Mouse (Mus musculus): ENCODE results near the gene 2310039H08Rik.
"Not testable (repeated sequence)": the region's sequence is repeated elsewhere in the genome, so short reads cannot be mapped to it uniquely, and the experiment has no call there.

The 2310039H08Rik gene

GRCm38 (mm10) chr17:46763544-46763943, 8.9 kb upstream of the 2310039H08Rik start, which contains the start of gene Ptcra:
Gene Ptcra, minus strand, starts transcription at chr17:46763712.
- in situ Hi-C loops (cut with MboI) = no loop called here

GRCm38 (mm10) chr17:46764916-46765315, 7.5 kb upstream of the 2310039H08Rik start:
- in situ Hi-C loops (cut with MboI) = not testable (repeated sequence)

- in situ Hi-C loops (cut with MboI) = no loop called here
Measured at GRCm38 (mm10) chr17:46767868-46768267, 4.6 kb upstream of the 2310039H08Rik start.

GRCm38 (mm10) chr17:46770546-46770945, 1.9 kb upstream of the 2310039H08Rik start:
- in situ Hi-C loops (cut with MboI) = no loop called here

GRCm38 (mm10) chr17:46771025-46771424, 1.4 kb upstream of the 2310039H08Rik start:
- in situ Hi-C loops (cut with MboI) = no loop called here

GRCm38 (mm10) chr17:46771616-46772015, 819 bp upstream of the 2310039H08Rik start:
- in situ Hi-C loops (cut with MboI) = no loop called here

- in situ Hi-C loops (cut with MboI) = no loop called here
Measured at GRCm38 (mm10) chr17:46772038-46772403, 414 bp upstream of the 2310039H08Rik start.

- in situ Hi-C loops (cut with MboI) = no loop called here
Measured at GRCm38 (mm10) chr17:46773278-46774130, 1.1 kb downstream of the 2310039H08Rik start.

GRCm38 (mm10) chr17:46774131-46774472, 1.7 kb downstream of the 2310039H08Rik start:
- in situ Hi-C loops (cut with MboI) = no loop called here

- in situ Hi-C loops (cut with MboI) = no loop called here
Measured at GRCm38 (mm10) chr17:46775070-46775469, 2.6 kb downstream of the 2310039H08Rik start.

GRCm38 (mm10) chr17:46776087-46776486, 3.7 kb downstream of the 2310039H08Rik start:
- in situ Hi-C loops (cut with MboI) = no loop called here

- in situ Hi-C loops (cut with MboI) = no loop called here
Measured at GRCm38 (mm10) chr17:46781876-46782275, 9.4 kb downstream of the 2310039H08Rik start.

- in situ Hi-C loops (cut with MboI) = no loop called here
Measured at GRCm38 (mm10) chr17:46782341-46783221, 10.1 kb downstream of the 2310039H08Rik start, which contains the start of gene Rpl7l1. Gene Rpl7l1, minus strand, starts transcription at chr17:46782672.

- in situ Hi-C loops (cut with MboI) = no loop called here
Measured at GRCm38 (mm10) chr17:46783222-46783565, 10.8 kb downstream of the 2310039H08Rik start.

- in situ Hi-C loops (cut with MboI) = no loop called here
Measured at GRCm38 (mm10) chr17:46786952-46787351, 14.5 kb downstream of the 2310039H08Rik start.

- in situ Hi-C loops (cut with MboI) = not testable (repeated sequence)
Measured at GRCm38 (mm10) chr17:46787974-46788373, 15.5 kb downstream of the 2310039H08Rik start.

- in situ Hi-C loops (cut with MboI) = no loop called here
Measured at GRCm38 (mm10) chr17:46792963-46793362, 20.5 kb downstream of the 2310039H08Rik start.

GRCm38 (mm10) chr17:46796743-46797142, 24.3 kb downstream of the 2310039H08Rik start:
- in situ Hi-C loops (cut with MboI) = no loop called here

GRCm38 (mm10) chr17:46797386-46797785, 25.0 kb downstream of the 2310039H08Rik start:
- in situ Hi-C loops (cut with MboI) = no loop called here

GRCm38 (mm10) chr17:46799680-46800079, 27.2 kb downstream of the 2310039H08Rik start:
- in situ Hi-C loops (cut with MboI) = no loop called here

GRCm38 (mm10) chr17:46801761-46802160, 29.3 kb downstream of the 2310039H08Rik start:
- in situ Hi-C loops (cut with MboI) = no loop called here

- in situ Hi-C loops (cut with MboI) = no loop called here
Measured at GRCm38 (mm10) chr17:46808376-46808775, 35.9 kb downstream of the 2310039H08Rik start.
